Mouse (Mus musculus) spleen, adult 2 months (tissue): ENCODE data around the gene Prss29. TPM values are rescaled to one million over a fixed set of nuclear protein-coding genes. Genes with fewer than 3 reads are reported as not detected.

Experiments
- DNase-seq, 2 experiments: peaks; one replicate each; pipeline versions ENCODE4 v3.0.0 to v3.0.0-alpha.2; 2012 to 2021; ENCODE audit warnings: low spot score in 2 of 2, low read depth in 1 of 2
- H3K27ac ChIP-seq: fragments of 200-500 bp; 2 replicates; pipeline ENCODE4 v1.5.1; 2012; ENCODE audit warnings: low read length, inconsistent platforms; ENCODE audit not compliant: insufficient read depth
- H3K27me3 ChIP-seq: fragments of 200-500 bp; 2 replicates; pipeline ENCODE4 v1.6.1; 2012; ENCODE audit warnings: mild to moderate bottlenecking, moderate library complexity, low read length, inconsistent platforms; ENCODE audit not compliant: control insufficient read depth, insufficient read depth
- H3K36me3 ChIP-seq: fragments of 200-500 bp; 2 replicates; pipeline ENCODE4 v1.6.1; 2012; ENCODE audit warnings: mild to moderate bottlenecking, low read length, inconsistent platforms; ENCODE audit not compliant: control insufficient read depth, insufficient read depth
- H3K4me1 ChIP-seq: fragments of 200-500 bp; 2 replicates; pipeline ENCODE4 v1.6.1; 2011; ENCODE audit warnings: inconsistent platforms; ENCODE audit not compliant: control insufficient read depth, insufficient read depth, insufficient read length
- H3K4me3 ChIP-seq: fragments of 200-500 bp; 2 replicates; pipeline ENCODE4 v1.5.1; 2011; ENCODE audit warnings: mild to moderate bottlenecking, inconsistent platforms; ENCODE audit not compliant: insufficient read depth, insufficient read length; ENCODE audit errors: extremely low read depth
- CTCF ChIP-seq: fragments of 200-500 bp; IDR thresholded peaks from 2 replicates; pipeline ENCODE4 v1.5.1; 2011; ENCODE audit warnings: mild to moderate bottlenecking, inconsistent platforms; ENCODE audit not compliant: insufficient read depth, insufficient read length, insufficient replicate concordance; ENCODE audit errors: extremely low read depth
- POLR2A ChIP-seq: fragments of 200-500 bp; IDR thresholded peaks from 2 replicates; pipeline ENCODE4 v1.6.1; 2011; ENCODE audit warnings: low read depth, low read length, inconsistent platforms
- WGBS: fragments of 180-500 bp; shearing (Covaris S2); methylation state at CpG from one replicate; pipeline ENCODE4 v1.1.7; 2018; 5-methylcytosine and 5-hydroxymethylcytosine counted together
- polyA plus RNA-seq: library from polyadenylated mRNA; depleted of rRNA; stranded (reverse); fragments of >200 nt; gene quantifications from 2 replicates; pipeline ENCODE4 v1.2.3, GENCODE M21; 2012

The Prss29 gene
- polyA plus RNA-seq, 1 experiment = 0.32 TPM

- TF ChIP-seq CTCF = no peak
- no peak for TF ChIP-seq POLR2A
- WGBS = 54% methylated on average over 4 of the region's 4 CpGs
- Histone ChIP-seq H3K4me3 (no peak within 1 kb of the TSS), H3K36me3 (no peaks in the 10 kb centered on the region), H3K27me3 (no peaks in the 10 kb centered on the region), H3K27ac (no peak within 1 kb of the TSS), H3K4me1 (no peaks in the 10 kb centered on the region)
- DNase-seq = no peak
These were observed 10.1 kb upstream of the Prss29 start, which contains the start of gene Prss28 for GRCm38 (mm10) chr17:25308346-25308745. Gene Prss28, plus strand, starts transcription at chr17:25308646.

DNA sequence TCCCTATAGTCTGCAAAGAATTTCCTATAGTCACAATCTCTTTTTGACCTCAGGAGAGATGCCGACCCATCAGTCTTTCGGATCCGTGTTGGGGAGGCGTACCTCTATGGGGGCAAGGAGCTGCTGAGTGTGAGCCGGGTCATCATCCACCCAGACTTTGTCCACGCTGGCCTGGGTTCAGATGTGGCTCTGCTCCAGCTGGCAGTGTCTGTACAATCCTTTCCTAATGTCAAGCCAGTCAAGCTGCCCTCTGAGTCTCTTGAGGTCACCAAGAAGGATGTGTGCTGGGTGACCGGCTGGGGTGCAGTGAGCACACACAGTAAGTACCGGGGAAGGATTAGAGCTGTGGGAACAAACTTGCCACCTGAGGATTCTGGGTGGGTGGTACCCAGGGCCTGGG lies 2.4 kb downstream of the Prss29 start:
- Histone ChIP-seq H3K27me3 (no peaks in the 10 kb centered on the region), H3K4me1 (no peaks in the 10 kb centered on the region), H3K4me3 (no peak overlapping the region), H3K36me3 (no peaks in the 10 kb centered on the region), H3K27ac (no peak overlapping the region)
- DNase-seq = no peak
- TF ChIP-seq POLR2A (no peak), CTCF (no peak)
- WGBS = 82% methylated on average over 8 of the region's 8 CpGs

- no peak for DNase-seq
- H3K27ac ChIP-seq = no peak overlapping the region
- 30% methylated on average over 2 of the region's 2 CpGs for WGBS
- TF ChIP-seq CTCF (no peak), POLR2A (no peak)
- H3K4me1 ChIP-seq = no peaks in the 10 kb centered on the region
- no peaks in the 10 kb centered on the region for H3K27me3 ChIP-seq
- H3K4me3 ChIP-seq = no peak overlapping the region
- no peaks in the 10 kb centered on the region for H3K36me3 ChIP-seq
These were observed 4.5 kb downstream of the Prss29 start for GRCm38 (mm10) chr17:25322930-25323329.

GRCm38 (mm10) chr17:25332321-25332720 lies 13.9 kb downstream of the Prss29 start:
- Histone ChIP-seq H3K27me3 (no peaks in the 10 kb centered on the region), H3K4me3 (no peak overlapping the region), H3K36me3 (no peaks in the 10 kb centered on the region), H3K4me1 (no peaks in the 10 kb centered on the region), H3K27ac (no peak overlapping the region)
- TF ChIP-seq CTCF (no peak), POLR2A (no peak)
- no peak for DNase-seq
- 15% methylated on average over 9 of the region's 9 CpGs for WGBS

DNA sequence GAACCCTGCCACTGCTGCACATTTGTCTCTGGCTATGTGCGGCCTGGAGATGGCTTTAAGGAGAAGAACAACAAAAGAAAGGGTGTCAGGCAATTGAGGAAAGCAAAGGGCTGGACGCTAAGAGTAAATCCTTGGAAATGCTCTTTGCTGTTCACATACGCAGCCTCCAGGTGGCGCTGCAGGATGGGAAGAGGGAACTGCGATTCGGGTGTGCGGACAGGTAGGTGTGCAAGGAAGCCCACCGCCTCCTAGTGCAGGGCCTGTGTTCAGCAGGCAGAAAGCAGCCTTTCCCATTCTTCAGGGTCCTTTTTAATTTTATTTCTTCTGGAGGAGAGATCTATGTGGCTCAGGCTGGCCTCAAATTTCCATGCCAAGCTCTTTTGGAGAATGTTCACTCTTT lies 15.5 kb downstream of the Prss29 start:
- TF ChIP-seq POLR2A (no peak), CTCF (peak; percentile 81; the same call in 1 of the 2 replicates)
- WGBS = 3% methylated on average over 8 of the region's 8 CpGs
- Histone ChIP-seq H3K27me3 (no peaks in the 10 kb centered on the region), H3K36me3 (no peaks in the 10 kb centered on the region), H3K27ac (no peak overlapping the region), H3K4me1 (no peaks in the 10 kb centered on the region), H3K4me3 (no peak overlapping the region)
- peak in 1 of 2 experiments; percentile 8 for DNase-seq

- H3K4me1 ChIP-seq = no peaks in the 10 kb centered on the region
- H3K36me3 ChIP-seq = no peaks in the 10 kb centered on the region
- H3K27me3 ChIP-seq = no peaks in the 10 kb centered on the region
- TF ChIP-seq POLR2A = no peak
- no peak for TF ChIP-seq CTCF
- H3K4me3 ChIP-seq = no peak overlapping the region
- WGBS = 84% methylated on average over 4 of the region's 4 CpGs
- no peak overlapping the region for H3K27ac ChIP-seq
- DNase-seq = no peak
These were observed 19.8 kb downstream of the Prss29 start for GRCm38 (mm10) chr17:25338218-25338617.

- H3K4me3 ChIP-seq = no peak overlapping the region
- TF ChIP-seq POLR2A (no peak), CTCF (no peak)
- H3K4me1 ChIP-seq = no peaks in the 10 kb centered on the region
- DNase-seq = no peak
- H3K27ac ChIP-seq = no peak overlapping the region
- 84% methylated on average over 6 of the region's 6 CpGs for WGBS
- H3K36me3 ChIP-seq = no peaks in the 10 kb centered on the region
- no peaks in the 10 kb centered on the region for H3K27me3 ChIP-seq
These were observed 21.5 kb downstream of the Prss29 start for GRCm38 (mm10) chr17:25340003-25340402.
